Mouse (Mus musculus): ENCODE results near the gene Tkfc. TPM values are rescaled to one million over a fixed set of nuclear protein-coding genes. Genes with fewer than 3 reads are reported as not detected.

Gene Tkfc
- polyA plus RNA-seq, 1 experiment: 5.4 TPM

- Histone ChIP-seq H3K27ac (ENCODE audit: insufficient read depth, low read length) (no peak overlapping the region), H3K27me3 (ENCODE audit: control insufficient read depth, insufficient read depth, low read length) (peaks cover 6% of the 10 kb centered on the region), H3K4me3 (ENCODE audit: extremely low read depth, insufficient read depth, insufficient read length) (peak overlapping the region; percentile 4; the same call in 1 of the 2 replicates), H3K36me3 (ENCODE audit: control insufficient read depth, insufficient read depth, low read length) (peaks cover 1% of the 10 kb centered on the region; the same call in 1 of the 2 replicates), H3K4me1 (ENCODE audit: control insufficient read depth, insufficient read depth, insufficient read length) (no peaks in the 10 kb centered on the region; the same call in 1 of the 2 replicates)
- no peak for TF ChIP-seq POLR2A (IDR thresholded peaks at IDR 0.05; ENCODE audit: low read depth, low read length)
- TF ChIP-seq CTCF (IDR thresholded peaks at IDR 0.05; ENCODE audit: extremely low read depth, insufficient read depth, insufficient read length, insufficient replicate concordance): no peak
- WGBS: 4% methylated on average over 21 of the region's 21 CpGs
- no peak for DNase-seq (ENCODE audit: low read depth in 1 of 2, low spot score in 2 of 2)
These were observed 29.4 kb upstream of the Tkfc start for GRCm38 (mm10) chr19:10634872-10635318.

GRCm38 (mm10) chr19:10634106-10634871, 28.8 kb upstream of the Tkfc start, which contains the start of gene Vwce:
Gene Vwce, plus strand, starts transcription at chr19:10634213.
- Histone ChIP-seq H3K4me3 (ENCODE audit: extremely low read depth, insufficient read depth, insufficient read length) (peak within 1 kb of the TSS; percentile 32), H3K4me1 (ENCODE audit: control insufficient read depth, insufficient read depth, insufficient read length) (no peaks in the 10 kb centered on the region; the same call in 1 of the 2 replicates), H3K27ac (ENCODE audit: insufficient read depth, low read length) (no peak within 1 kb of the TSS), H3K36me3 (ENCODE audit: control insufficient read depth, insufficient read depth, low read length) (peaks cover 5% of the 10 kb centered on the region), H3K27me3 (ENCODE audit: control insufficient read depth, insufficient read depth, low read length) (peaks cover 6% of the 10 kb centered on the region)
- 7% methylated on average over 32 of the region's 32 CpGs for WGBS
- DNase-seq (ENCODE audit: low read depth in 1 of 2, low spot score in 2 of 2): no peak
- TF ChIP-seq CTCF (IDR thresholded peaks at IDR 0.05; ENCODE audit: extremely low read depth, insufficient read depth, insufficient read length, insufficient replicate concordance) (no peak), POLR2A (IDR thresholded peaks at IDR 0.05; ENCODE audit: low read depth, low read length) (no peak)

- H3K4me3 ChIP-seq (ENCODE audit: extremely low read depth, insufficient read depth, insufficient read length): no peak overlapping the region
- WGBS: 92% methylated on average over 5 of the region's 5 CpGs
These were observed 3.3 kb upstream of the Tkfc start for GRCm38 (mm10) chr19:10608573-10609240.

DNA sequence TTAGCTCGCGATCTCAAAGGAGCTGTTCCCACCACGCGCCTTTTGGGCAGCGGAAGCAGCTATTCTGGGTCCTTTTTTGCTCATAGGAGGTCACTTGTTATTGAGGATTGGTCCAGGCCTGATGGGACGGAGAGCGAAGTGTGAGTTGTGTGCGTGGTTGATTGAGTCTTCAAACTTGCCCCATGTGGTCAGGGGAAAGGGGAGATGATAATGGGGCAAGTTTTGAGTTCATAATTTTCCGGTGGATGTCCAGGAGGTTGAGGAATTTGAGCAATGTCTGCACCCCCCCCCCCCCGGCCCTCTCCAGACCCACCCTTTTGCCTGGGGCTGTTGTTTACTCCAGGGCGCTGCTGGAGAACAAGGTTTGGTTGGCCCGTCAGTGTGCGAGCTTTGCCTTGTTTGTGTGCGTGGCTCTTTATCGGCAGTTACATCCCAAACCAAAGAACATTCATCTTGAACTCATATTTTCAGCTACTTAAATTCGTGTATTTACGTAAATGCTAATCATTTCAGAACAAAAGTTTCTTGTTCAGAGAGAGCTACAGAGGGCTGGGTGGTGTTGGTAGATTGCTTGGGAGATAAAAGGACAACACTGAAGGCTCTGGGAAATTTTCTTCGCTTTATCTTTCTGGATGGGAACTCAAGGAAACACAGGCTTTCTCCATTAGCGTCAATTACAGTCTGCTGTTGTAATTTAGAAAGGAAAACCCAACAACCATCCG, 608 bp upstream of the Tkfc start:
- H3K27ac ChIP-seq (ENCODE audit: insufficient read depth, low read length): peak overlapping the region; percentile 77
- no peaks in the 10 kb centered on the region for H3K27me3 ChIP-seq (ENCODE audit: control insufficient read depth, insufficient read depth, low read length)
- no peak for DNase-seq (ENCODE audit: low read depth in 1 of 2, low spot score in 2 of 2)
- WGBS: 9% methylated on average over 20 of the region's 20 CpGs
- peaks cover 18% of the 10 kb centered on the region for H3K36me3 ChIP-seq (ENCODE audit: control insufficient read depth, insufficient read depth, low read length)
- H3K4me1 ChIP-seq (ENCODE audit: control insufficient read depth, insufficient read depth, insufficient read length): peaks cover 5% of the 10 kb centered on the region; the same call in 1 of the 2 replicates
- H3K4me3 ChIP-seq (ENCODE audit: extremely low read depth, insufficient read depth, insufficient read length): peak overlapping the region; percentile 80
- no peak for TF ChIP-seq CTCF (IDR thresholded peaks at IDR 0.05; ENCODE audit: extremely low read depth, insufficient read depth, insufficient read length, insufficient replicate concordance)
- no peak for TF ChIP-seq POLR2A (IDR thresholded peaks at IDR 0.05; ENCODE audit: low read depth, low read length)

More at GRCm38 (mm10) chr19:10608573-10609240, 3.3 kb upstream of the Tkfc start:
- DNase-seq (ENCODE audit: low read depth in 1 of 2, low spot score in 2 of 2): no peak
- TF ChIP-seq POLR2A (IDR thresholded peaks at IDR 0.05; ENCODE audit: low read depth, low read length) (no peak), CTCF (IDR thresholded peaks at IDR 0.05; ENCODE audit: extremely low read depth, insufficient read depth, insufficient read length, insufficient replicate concordance) (no peak)
- H3K4me1 ChIP-seq (ENCODE audit: control insufficient read depth, insufficient read depth, insufficient read length): peaks cover 3% of the 10 kb centered on the region; the same call in 1 of the 2 replicates
- no peaks in the 10 kb centered on the region for H3K27me3 ChIP-seq (ENCODE audit: control insufficient read depth, insufficient read depth, low read length)
- peaks cover 39% of the 10 kb centered on the region for H3K36me3 ChIP-seq (ENCODE audit: control insufficient read depth, insufficient read depth, low read length)
- no peak overlapping the region for H3K27ac ChIP-seq (ENCODE audit: insufficient read depth, low read length)

GRCm38 (mm10) chr19:10604534-10604933, 920 bp downstream of the Tkfc start:
- Histone ChIP-seq H3K27ac (ENCODE audit: insufficient read depth, low read length) (peak overlapping the region; percentile 84; the same call in 1 of the 2 replicates), H3K4me1 (ENCODE audit: control insufficient read depth, insufficient read depth, insufficient read length) (peaks cover 5% of the 10 kb centered on the region; the same call in 1 of the 2 replicates)
- WGBS: 58% methylated on average over 3 of the region's 3 CpGs

More at GRCm38 (mm10) chr19:10604534-10604933, 920 bp downstream of the Tkfc start:
- Histone ChIP-seq H3K36me3 (ENCODE audit: control insufficient read depth, insufficient read depth, low read length) (peaks cover 10% of the 10 kb centered on the region), H3K27me3 (ENCODE audit: control insufficient read depth, insufficient read depth, low read length) (no peaks in the 10 kb centered on the region), H3K4me3 (ENCODE audit: extremely low read depth, insufficient read depth, insufficient read length) (no peak overlapping the region)
- TF ChIP-seq CTCF (IDR thresholded peaks at IDR 0.05; ENCODE audit: extremely low read depth, insufficient read depth, insufficient read length, insufficient replicate concordance): no peak
- no peak for TF ChIP-seq POLR2A (IDR thresholded peaks at IDR 0.05; ENCODE audit: low read depth, low read length)
- DNase-seq (ENCODE audit: low read depth in 1 of 2, low spot score in 2 of 2): no peak

Data from spleen, adult 2 months (tissue).